Mouse (Mus musculus) stomach, embryonic 14.5 days (tissue): ENCODE measurements around the gene Cend1. TPM values are rescaled to one million over a fixed set of nuclear protein-coding genes. Genes with fewer than 3 reads are reported as not detected.

Experiments
- ATAC-seq: fragments of 200-750 bp; cut with Nextera tagmentation; 2 replicates; pipeline ENCODE4 v1.8.0; 2017; ENCODE audit warnings: low read depth, moderate TSS enrichment; ENCODE audit not compliant: insufficient number of reproducible peaks, insufficient read depth, low FRiP score
- H3K27ac ChIP-seq: fragments of 300-500 bp; sonication (generic); 2 replicates; pipeline ENCODE4 v1.5.1; 2014; ENCODE audit warnings: mild to moderate bottlenecking, low read length, moderate library complexity, mixed read lengths
- H3K27me3 ChIP-seq: fragments of 300-500 bp; sonication (generic); 2 replicates; pipeline ENCODE4 v1.6.1; 2014; ENCODE audit warnings: low read length, control low read depth, mixed read lengths; ENCODE audit not compliant: control insufficient read depth, insufficient read depth
- H3K36me3 ChIP-seq: fragments of 300-500 bp; sonication (generic); 2 replicates; pipeline ENCODE4 v1.6.1; 2014; ENCODE audit warnings: mild to moderate bottlenecking, control low read depth, low read length, moderate library complexity, mixed read lengths; ENCODE audit not compliant: control insufficient read depth, insufficient read depth
- H3K4me1 ChIP-seq: fragments of 300-500 bp; sonication (generic); 2 replicates; pipeline ENCODE4 v1.6.1; 2014; ENCODE audit warnings: low read length, control low read depth, mixed read lengths; ENCODE audit not compliant: control insufficient read depth, insufficient read depth
- H3K4me2 ChIP-seq: fragments of 300-500 bp; sonication (generic); replicated peaks from 2 replicates; pipeline ENCODE4 v1.6.1; 2014; ENCODE audit warnings: low read depth, low read length, control low read depth
- H3K4me3 ChIP-seq: fragments of 300-500 bp; sonication (generic); 2 replicates; pipeline ENCODE4 v1.5.1; 2014; ENCODE audit warnings: low read depth, low read length, control low read depth
- H3K9ac ChIP-seq: fragments of 300-500 bp; sonication (generic); replicated peaks from 2 replicates; pipeline ENCODE4 v1.6.1; 2014; ENCODE audit warnings: low read depth, mild to moderate bottlenecking, control low read depth, low read length, moderate library complexity, mixed read lengths
- H3K9me3 ChIP-seq: fragments of 300-500 bp; sonication (generic); 2 replicates; pipeline ENCODE4 v1.6.1; 2016; ENCODE audit warnings: low read depth, low read length, control low read depth; ENCODE audit not compliant: control insufficient read depth
- WGBS: fragments of 180-500 bp; shearing (Covaris S2); extraction: QIAGEN DNeasy Blood & Tissue Kit; methylation state at CpG from one replicate; pipeline ENCODE4 v1.1.7; 2014; 5-methylcytosine and 5-hydroxymethylcytosine counted together
- polyA plus RNA-seq: library from polyadenylated mRNA; unstranded; fragments of >200 nt; fragmentation: Nextera tagmentation; extraction: Ambion mirVana; gene quantifications from 2 replicates; pipeline ENCODE4 v1.2.1, GENCODE M21; 2014

The Cend1 gene
- polyA plus RNA-seq, 1 experiment from 2014 or later, result 1.9 TPM

DNA sequence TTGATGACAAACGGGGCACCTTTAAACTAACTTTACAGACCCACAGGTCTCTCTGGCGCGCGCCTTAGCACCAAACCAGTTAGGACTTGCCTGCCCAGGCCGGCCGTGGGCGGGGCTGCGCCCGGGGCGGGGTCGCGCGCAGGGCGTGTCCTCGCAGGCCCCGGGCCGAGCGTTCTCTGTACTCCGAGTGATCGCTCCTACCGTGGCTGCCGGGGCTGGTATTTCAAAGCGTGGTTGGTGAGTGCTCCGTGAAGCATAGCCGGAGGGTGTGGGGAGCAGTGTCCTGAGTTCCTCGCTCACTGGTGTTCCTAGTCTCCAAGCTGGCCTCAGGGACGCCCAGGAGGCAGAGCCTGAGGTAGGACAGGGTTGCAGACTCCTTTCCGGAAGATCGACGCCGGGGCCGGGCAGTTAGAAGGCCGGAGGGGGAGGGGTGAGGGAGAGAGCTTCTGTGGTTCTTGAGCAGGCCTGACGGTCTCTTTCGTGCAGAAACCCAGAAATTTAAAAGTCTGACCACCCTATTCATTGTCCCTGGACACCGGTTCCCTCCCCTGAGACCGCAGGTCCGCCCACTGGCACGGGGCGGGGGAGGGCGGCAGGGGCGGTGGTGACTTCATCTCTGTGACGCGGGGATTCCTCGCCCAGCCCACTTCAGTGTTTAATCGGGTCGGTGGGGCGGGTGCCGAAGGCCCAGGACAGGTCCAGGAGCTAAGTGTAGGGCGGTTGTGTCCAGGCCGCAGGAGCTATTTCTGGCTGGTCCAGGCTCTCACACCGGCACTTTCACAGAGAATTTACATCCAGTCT lies 38.1 kb upstream of the Cend1 start, which contains the start of gene Cd151:
Gene Cd151, plus strand, starts transcription at position 163 of the 801 bp plus-strand sequence.
- peak; percentile 80 for ATAC-seq
- WGBS, result under 1% methylated on average over 52 of the region's 52 CpGs
- H3K4me1 ChIP-seq, result peaks cover 35% of the 10 kb centered on the region

DNA sequence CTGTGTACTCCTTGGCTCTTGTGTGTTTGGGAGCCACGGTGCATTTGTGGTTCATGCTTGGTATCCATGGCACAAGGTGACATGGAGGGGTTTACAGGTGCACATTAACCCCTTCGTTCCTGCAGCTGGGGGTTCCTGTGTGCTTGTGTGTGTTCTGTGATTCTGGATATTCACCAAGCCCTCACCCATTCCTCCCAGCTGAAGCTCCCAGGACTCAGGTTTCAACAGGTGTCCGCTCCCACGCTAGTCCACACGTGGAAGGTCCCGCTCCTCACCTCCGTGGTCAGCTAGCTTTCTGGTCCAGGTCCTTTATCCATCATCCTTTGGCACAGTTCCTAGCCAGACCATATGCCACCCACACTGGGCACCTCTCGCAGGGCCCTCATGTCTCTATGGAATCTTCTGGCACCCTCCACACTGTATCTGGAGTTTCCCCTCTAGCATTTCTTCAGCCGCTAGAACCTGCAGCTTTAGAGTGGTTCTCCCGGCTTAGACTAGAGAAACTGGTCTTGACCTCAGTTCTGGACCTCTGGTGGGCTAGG lies 37.4 kb upstream of the Cend1 start:
- H3K9me3 ChIP-seq, result no peaks in the 10 kb centered on the region
- H3K4me2 ChIP-seq, result peak overlapping the region; percentile 87
- H3K4me3 ChIP-seq, result peak overlapping the region; percentile 78
- peaks cover 19% of the 10 kb centered on the region; the same call in 1 of the 2 replicates for H3K27me3 ChIP-seq
- no peak for ATAC-seq
- WGBS, result 52% methylated on average over 10 of the region's 10 CpGs
- H3K27ac ChIP-seq, result peak overlapping the region; percentile 92; the same call in 1 of the 2 replicates
- peaks cover 36% of the 10 kb centered on the region for H3K4me1 ChIP-seq
- no peak overlapping the region for H3K9ac ChIP-seq
- H3K36me3 ChIP-seq, result peaks cover 20% of the 10 kb centered on the region

More for the DNA sequence above, 38.1 kb upstream of the Cend1 start, which contains the start of gene Cd151:
- Histone ChIP-seq H3K9me3 (no peaks in the 10 kb centered on the region), H3K36me3 (peaks cover 25% of the 10 kb centered on the region), H3K9ac (peak within 1 kb of the TSS; percentile 70), H3K27me3 (peaks cover 14% of the 10 kb centered on the region; the same call in 1 of the 2 replicates), H3K27ac (peak within 1 kb of the TSS; percentile 92), H3K4me2 (peak within 1 kb of the TSS; percentile 87), H3K4me3 (peak within 1 kb of the TSS; percentile 78)

DNA sequence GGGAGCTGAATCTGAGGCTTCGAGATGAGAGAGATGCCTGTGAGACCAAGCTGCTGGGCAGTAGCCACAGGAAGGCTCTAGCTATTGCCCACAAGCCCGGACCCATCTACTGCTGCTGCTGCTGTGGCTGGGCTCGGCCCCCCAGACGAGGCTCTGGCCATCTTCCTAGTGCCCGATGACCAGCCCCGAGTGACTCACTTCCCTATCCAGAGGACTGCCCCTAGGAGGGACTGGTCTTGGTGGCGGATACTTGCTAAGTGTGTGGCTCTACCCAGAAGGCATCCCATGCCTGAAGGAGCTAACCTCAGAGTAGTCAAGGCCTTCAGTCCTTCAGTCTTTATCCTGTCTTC lies 36.7 kb upstream of the Cend1 start:
- WGBS, result 81% methylated on average over 7 of the region's 7 CpGs
- Histone ChIP-seq H3K4me1 (peaks cover 43% of the 10 kb centered on the region), H3K4me3 (no peak overlapping the region), H3K9me3 (no peaks in the 10 kb centered on the region), H3K9ac (no peak overlapping the region), H3K4me2 (no peak overlapping the region), H3K27me3 (peaks cover 19% of the 10 kb centered on the region; the same call in 1 of the 2 replicates), H3K27ac (no peak overlapping the region), H3K36me3 (peaks cover 14% of the 10 kb centered on the region)
- ATAC-seq, result no peak

DNA sequence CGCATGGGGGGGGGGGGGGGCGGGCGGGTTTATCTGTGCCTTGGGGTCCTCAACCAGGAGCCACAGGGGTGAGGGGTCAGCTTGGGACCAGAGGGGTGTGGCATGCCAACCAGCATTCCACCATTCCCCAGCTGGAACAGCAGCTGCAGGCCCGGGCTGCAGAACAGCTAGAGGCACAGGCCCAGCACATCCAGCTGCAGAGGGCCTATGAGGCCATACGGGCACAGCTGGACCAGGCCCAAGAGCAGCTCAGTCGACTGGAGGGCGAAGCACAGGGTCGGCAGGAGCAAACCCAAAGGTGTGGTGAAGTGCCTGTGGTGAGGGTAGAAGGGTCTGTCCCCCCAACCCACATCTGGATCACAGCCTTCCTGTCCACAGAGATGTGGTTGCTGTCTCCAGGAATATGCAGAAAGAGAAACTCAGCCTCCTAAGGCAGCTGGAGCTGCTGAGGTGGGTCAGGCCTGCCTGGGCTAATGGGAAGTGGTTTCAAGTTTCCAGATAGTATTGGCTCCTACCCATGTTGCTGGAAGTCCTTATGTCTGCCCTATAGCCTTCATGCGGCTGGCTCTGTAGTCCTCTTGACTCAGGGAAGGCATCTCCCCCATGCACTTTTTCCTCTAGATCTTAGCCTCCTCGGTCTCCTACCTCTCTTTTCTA lies 36.2 kb upstream of the Cend1 start:
- no peak for ATAC-seq
- WGBS, result 32% methylated on average over 10 of the region's 10 CpGs
- H3K27me3 ChIP-seq, result peaks cover 19% of the 10 kb centered on the region; the same call in 1 of the 2 replicates
- no peaks in the 10 kb centered on the region for H3K9me3 ChIP-seq
- H3K4me3 ChIP-seq, result 0 out of 2 replicates have a peak overlapping the region, but pooled peaks have one; percentile 11
- peak overlapping the region; percentile 34; the same call in 1 of the 2 replicates for H3K4me2 ChIP-seq
- no peak overlapping the region for H3K27ac ChIP-seq
- H3K9ac ChIP-seq, result no peak overlapping the region
- peaks cover 45% of the 10 kb centered on the region for H3K4me1 ChIP-seq
- peaks cover 9% of the 10 kb centered on the region; the same call in 1 of the 2 replicates for H3K36me3 ChIP-seq

DNA sequence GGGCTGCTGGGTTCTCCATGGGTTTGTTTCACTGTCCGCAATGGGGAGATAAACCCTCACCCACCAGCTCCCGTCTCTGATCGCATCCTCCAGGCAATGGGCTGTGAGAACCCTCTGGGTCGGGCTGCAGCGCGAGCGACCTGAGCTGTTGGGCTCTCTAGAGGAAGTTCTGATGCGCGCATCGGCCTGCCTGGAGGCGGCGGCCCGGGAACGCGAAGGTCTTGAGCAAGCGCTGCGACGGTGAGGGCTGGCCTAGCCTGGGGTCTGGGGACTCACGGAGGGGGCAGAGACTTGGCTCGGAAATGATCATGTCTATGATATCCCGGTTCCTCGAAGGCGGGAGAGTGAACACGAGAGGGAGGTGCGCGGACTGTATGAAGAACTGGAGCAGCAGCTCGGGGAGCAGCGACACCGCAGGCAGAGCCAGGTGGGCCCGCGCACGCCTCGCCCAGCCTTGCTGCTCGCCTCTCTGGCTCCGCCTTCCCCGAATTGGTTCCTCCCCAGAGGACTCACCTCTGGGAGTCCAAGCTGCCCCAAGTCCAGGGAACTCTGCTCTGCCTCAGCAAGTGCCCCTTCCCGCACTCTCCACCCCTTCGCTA lies 35.4 kb upstream of the Cend1 start:
- peaks cover 19% of the 10 kb centered on the region; the same call in 1 of the 2 replicates for H3K27me3 ChIP-seq
- no peak overlapping the region for H3K27ac ChIP-seq
- H3K4me3 ChIP-seq, result peak overlapping the region; percentile 11; the same call in 1 of the 2 replicates
- H3K4me2 ChIP-seq, result peak overlapping the region; percentile 34
- ATAC-seq, result no peak
- no peaks in the 10 kb centered on the region for H3K9me3 ChIP-seq
- 0 out of 2 replicates have a peak overlapping the region, but pooled peaks have one; percentile 2 for H3K9ac ChIP-seq
- H3K4me1 ChIP-seq, result peaks cover 51% of the 10 kb centered on the region
- peaks cover under 1% of the 10 kb centered on the region; the same call in 1 of the 2 replicates for H3K36me3 ChIP-seq
- WGBS, result 9% methylated on average over 33 of the region's 38 CpGs

DNA sequence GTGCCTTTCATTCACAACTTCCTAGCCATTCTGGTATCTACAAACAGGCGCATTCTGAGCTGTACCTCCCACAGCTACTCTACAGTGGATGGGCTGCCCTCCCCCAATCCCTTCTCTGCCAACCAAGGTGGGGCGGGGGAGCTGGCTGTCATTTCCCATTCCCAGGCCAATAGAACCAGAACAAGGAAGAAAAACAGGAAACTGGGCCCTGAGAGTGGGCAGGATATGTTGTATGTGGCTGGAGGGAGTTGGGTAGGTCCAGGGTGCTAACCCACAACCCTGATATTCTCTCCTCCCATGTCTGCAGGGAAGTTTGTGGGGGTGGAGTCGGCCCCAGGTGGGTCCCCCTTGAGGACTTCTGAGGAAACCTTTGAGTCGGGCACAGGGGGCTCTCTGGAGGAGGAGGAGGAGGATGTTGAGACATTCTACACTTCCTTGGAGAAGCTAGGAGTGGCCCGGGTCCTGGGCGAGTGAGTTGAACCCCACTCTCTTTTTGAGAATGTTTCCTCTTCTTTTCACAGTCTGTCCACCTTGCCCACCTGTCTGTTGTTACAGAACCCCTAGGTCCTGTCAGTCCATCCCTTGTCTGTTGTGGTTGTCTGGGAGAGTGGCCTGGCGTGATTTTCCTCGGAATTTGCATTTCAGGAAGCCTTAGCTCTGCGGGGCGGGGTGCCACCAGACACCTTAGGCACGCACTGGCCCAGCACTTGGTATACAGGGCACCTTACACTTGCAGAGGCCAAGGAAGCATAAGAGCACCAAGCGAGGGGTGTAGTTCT lies 34.7 kb upstream of the Cend1 start:
- Histone ChIP-seq H3K27me3 (peaks cover 19% of the 10 kb centered on the region; the same call in 1 of the 2 replicates), H3K36me3 (no peaks in the 10 kb centered on the region), H3K4me2 (peak overlapping the region; percentile 34), H3K4me1 (peaks cover 46% of the 10 kb centered on the region), H3K27ac (no peak overlapping the region), H3K4me3 (0 out of 2 replicates have a peak overlapping the region, but pooled peaks have one; percentile 11), H3K9ac (no peak overlapping the region), H3K9me3 (no peaks in the 10 kb centered on the region)
- WGBS, result 35% methylated on average over 12 of the region's 12 CpGs
- ATAC-seq, result no peak

DNA sequence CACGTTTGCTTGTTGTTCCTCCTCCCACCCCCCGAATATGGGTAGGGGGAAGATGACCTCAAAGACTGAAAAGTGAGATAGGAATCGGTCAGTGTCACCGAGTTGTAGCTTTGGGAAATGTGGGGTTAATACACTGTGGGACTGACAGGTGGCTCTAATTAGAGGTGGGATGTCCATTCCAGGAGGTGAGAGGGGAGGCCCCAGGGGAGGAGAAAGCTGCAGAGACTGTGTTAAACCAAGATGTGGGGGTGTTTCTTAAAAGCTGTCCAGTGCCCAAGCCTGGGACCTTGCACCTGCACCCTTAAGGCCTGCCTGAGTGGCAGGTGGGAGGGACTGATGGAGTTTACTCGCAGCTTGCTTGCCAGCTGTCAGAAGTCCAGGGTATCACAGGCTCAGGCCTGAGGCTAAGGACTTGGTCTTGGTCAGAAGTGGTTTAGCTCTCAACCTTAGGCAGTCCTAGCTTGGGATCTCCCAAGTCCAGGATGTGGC lies 33.1 kb upstream of the Cend1 start:
- H3K4me1 ChIP-seq, result peaks cover 34% of the 10 kb centered on the region
- H3K27me3 ChIP-seq, result peaks cover 19% of the 10 kb centered on the region; the same call in 1 of the 2 replicates
- peaks cover 6% of the 10 kb centered on the region; the same call in 1 of the 2 replicates for H3K36me3 ChIP-seq
- ATAC-seq, result no peak
- peak overlapping the region; percentile 70 for H3K4me2 ChIP-seq
- H3K9me3 ChIP-seq, result no peaks in the 10 kb centered on the region
- 13% methylated on average over 5 of the region's 5 CpGs for WGBS
- peak overlapping the region; percentile 37 for H3K4me3 ChIP-seq
- H3K9ac ChIP-seq, result no peak overlapping the region
- H3K27ac ChIP-seq, result no peak overlapping the region
